Mouse (Mus musculus) hindbrain, embryonic 10.5 days (tissue): ENCODE results near the gene Gpd1. TPM values are rescaled to one million over a fixed set of nuclear protein-coding genes. Genes with fewer than 3 reads are reported as not detected.
"Not testable (repeated sequence)": the region's sequence is repeated elsewhere in the genome, so short reads cannot be mapped to it uniquely, and the experiment has no call there.

Source experiments
- DNase-seq: peaks from one replicate; pipeline ENCODE4 v3.0.0-alpha.2; 2017; ENCODE audit warnings: low spot score
- H3K27ac ChIP-seq: fragments of 300-500 bp; sonication (generic); 2 replicates; pipeline ENCODE4 v1.5.1; 2016; ENCODE audit warnings: mild to moderate bottlenecking, moderate library complexity
- H3K27me3 ChIP-seq: fragments of 300-500 bp; sonication (generic); 2 replicates; pipeline ENCODE4 v1.6.1; 2016; ENCODE audit warnings: mild to moderate bottlenecking; ENCODE audit not compliant: poor library complexity, insufficient read depth, severe bottlenecking
- H3K36me3 ChIP-seq: fragments of 300-500 bp; sonication (generic); 2 replicates; pipeline ENCODE4 v1.6.1; 2016; ENCODE audit warnings: mild to moderate bottlenecking, moderate library complexity
- H3K4me1 ChIP-seq: fragments of 300-500 bp; sonication (generic); replicated peaks from 2 replicates; pipeline ENCODE4 v1.6.1; 2016; ENCODE audit warnings: mild to moderate bottlenecking
- H3K4me3 ChIP-seq: fragments of 300-500 bp; sonication (generic); 2 replicates; pipeline ENCODE4 v1.5.1; 2016; ENCODE audit warnings: mild to moderate bottlenecking, moderate library complexity
- H3K9me3 ChIP-seq: fragments of 300-500 bp; sonication (generic); 2 replicates; pipeline ENCODE4 v1.6.1; 2016; ENCODE audit warnings: mild to moderate bottlenecking, moderate library complexity
- WGBS: fragments of 180-500 bp; shearing (Covaris S2); methylation state at CpG from one replicate; pipeline ENCODE4 v1.1.7; 2016; 5-methylcytosine and 5-hydroxymethylcytosine counted together
- polyA plus RNA-seq: library from polyadenylated mRNA; unstranded; fragments of >200 nt; fragmentation: Nextera tagmentation; extraction: Ambion mirVana; gene quantifications from 2 replicates; pipeline ENCODE4 v1.2.1, GENCODE M21; 2016

Gpd1 gene
- polyA plus RNA-seq, 1 experiment from 2014 or later, result 0.78 TPM

DNA sequence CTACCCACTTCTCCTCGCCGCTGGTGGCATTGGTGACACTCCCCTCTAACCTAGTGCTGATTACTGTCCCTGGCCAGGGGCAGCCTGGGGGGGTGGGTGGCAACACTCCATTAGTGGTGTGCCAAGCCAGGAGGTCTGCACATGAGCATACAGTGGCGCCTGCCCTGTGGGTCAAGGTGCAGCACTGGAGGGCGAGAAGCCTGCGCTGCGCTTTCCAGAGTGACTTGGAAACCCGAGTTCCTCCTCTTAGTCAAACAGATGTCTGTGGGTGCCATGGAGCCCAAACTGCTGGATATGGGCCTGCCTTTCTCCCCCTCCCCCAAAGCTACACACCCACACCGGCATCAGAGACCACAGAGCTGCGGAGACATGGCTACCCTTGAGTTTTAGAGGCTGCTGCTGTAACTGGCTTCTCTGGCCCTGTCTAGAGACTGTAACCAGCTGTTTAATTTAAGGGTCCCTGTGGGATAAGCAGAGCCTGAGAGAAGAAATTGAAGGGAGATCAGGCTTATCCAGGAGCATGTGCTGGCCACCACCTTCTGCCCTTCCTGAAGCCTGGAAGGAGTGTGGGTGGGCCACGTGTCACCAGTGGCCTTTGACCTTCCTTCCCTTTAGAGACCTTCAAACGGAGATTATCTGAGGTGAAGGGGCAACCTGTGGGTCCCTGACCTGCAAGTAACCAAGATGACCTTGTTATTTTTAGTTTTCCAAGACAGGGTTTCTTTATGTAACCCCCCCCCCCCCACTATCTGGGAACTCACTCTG is 1.2 kb upstream of the Gpd1 start:
- H3K9me3 ChIP-seq, result no peaks in the 10 kb centered on the region
- H3K27me3 ChIP-seq, result no peaks in the 10 kb centered on the region
- WGBS, result 68% methylated on average over 11 of the region's 11 CpGs
- H3K27ac ChIP-seq, result peak overlapping the region; percentile 53; the same call in 1 of the 2 replicates
- peaks cover 97% of the 10 kb centered on the region for H3K36me3 ChIP-seq
- DNase-seq, result no peak
- H3K4me1 ChIP-seq, result peaks cover 40% of the 10 kb centered on the region
- H3K4me3 ChIP-seq, result no peak overlapping the region

DNA sequence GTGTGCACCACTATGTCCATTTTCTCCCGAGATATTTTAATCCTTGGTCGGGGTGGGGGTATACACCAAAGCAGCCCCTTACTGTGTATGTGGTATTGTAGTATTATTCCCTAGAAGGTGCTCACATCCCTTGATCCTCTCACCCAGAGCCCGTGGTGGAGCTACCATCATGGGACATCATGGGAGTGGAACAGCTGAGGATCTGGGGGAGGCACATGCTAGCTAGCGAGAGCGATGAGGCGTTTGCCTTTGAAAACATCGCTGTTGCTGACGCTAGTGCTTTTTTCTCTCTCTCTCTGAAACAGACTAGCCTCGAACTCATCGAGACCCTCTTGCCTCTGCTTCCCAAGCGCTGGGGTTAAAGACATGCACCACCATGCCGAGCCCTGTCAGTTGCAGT is 501 bp upstream of the Gpd1 start:
- peaks cover 42% of the 10 kb centered on the region for H3K4me1 ChIP-seq
- H3K27ac ChIP-seq, result no peak overlapping the region
- no peak for DNase-seq
- no peaks in the 10 kb centered on the region for H3K9me3 ChIP-seq
- H3K4me3 ChIP-seq, result no peak overlapping the region
- no peaks in the 10 kb centered on the region for H3K27me3 ChIP-seq
- H3K36me3 ChIP-seq, result peaks cover 97% of the 10 kb centered on the region
- 90% methylated on average over 12 of the region's 12 CpGs for WGBS

- no peak for DNase-seq
- no peak overlapping the region for H3K4me3 ChIP-seq
- 82% methylated on average over 9 of the region's 9 CpGs for WGBS
- peaks cover 96% of the 10 kb centered on the region for H3K36me3 ChIP-seq
- peaks cover 45% of the 10 kb centered on the region for H3K4me1 ChIP-seq
- H3K27me3 ChIP-seq, result no peaks in the 10 kb centered on the region
- H3K27ac ChIP-seq, result no peak overlapping the region
- no peaks in the 10 kb centered on the region for H3K9me3 ChIP-seq
Observed at GRCm38 (mm10) chr15:99718461-99719021, 1.2 kb downstream of the Gpd1 start.

GRCm38 (mm10) chr15:99719865-99720264 is 2.5 kb downstream of the Gpd1 start:
- no peaks in the 10 kb centered on the region for H3K9me3 ChIP-seq
- H3K27ac ChIP-seq, result no peak overlapping the region
- peaks cover 83% of the 10 kb centered on the region for H3K36me3 ChIP-seq
- no peak overlapping the region for H3K4me3 ChIP-seq
- H3K27me3 ChIP-seq, result no peaks in the 10 kb centered on the region
- no peak for DNase-seq
- peaks cover 51% of the 10 kb centered on the region for H3K4me1 ChIP-seq
- 75% methylated on average over 8 of the region's 8 CpGs for WGBS

DNA sequence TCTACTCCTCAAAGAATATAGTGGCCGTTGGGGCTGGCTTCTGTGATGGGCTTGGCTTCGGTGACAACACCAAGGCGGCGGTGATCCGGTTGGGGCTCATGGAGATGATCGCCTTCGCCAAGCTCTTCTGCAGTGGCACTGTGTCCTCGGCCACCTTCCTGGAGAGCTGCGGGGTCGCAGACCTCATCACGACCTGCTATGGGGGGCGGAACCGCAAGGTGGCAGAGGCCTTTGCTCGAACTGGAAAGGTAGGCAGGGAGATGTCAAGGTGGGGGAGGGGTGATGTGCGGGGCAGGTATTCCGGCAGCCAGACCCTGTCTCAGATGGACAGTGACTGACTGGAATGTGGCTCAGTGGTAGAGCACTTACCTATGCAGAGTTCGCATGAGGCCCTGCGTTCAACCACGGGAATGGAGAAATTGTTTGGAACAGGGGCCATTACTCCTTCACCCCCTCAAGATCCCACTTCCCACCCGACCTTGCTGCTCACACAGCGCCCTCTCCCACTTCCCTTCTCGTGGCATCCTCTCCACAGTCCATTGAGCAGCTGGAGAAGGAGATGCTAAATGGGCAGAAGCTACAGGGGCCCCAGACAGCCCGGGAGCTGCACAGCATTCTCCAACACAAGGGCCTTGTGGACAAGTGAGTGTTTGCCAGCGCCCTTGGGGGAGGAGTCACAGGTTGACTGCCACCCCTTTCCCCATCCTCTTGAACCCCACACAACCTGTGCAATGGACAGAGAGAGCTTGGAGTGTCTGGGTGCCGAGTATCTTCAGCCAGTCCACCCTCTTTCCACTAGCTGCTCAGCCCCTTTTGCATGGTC is 4.8 kb downstream of the Gpd1 start:
- H3K36me3 ChIP-seq, result peaks cover 62% of the 10 kb centered on the region
- DNase-seq, result no peak
- no peak overlapping the region for H3K4me3 ChIP-seq
- 78% methylated on average over 25 of the region's 25 CpGs for WGBS
- no peaks in the 10 kb centered on the region for H3K27me3 ChIP-seq
- H3K4me1 ChIP-seq, result peaks cover 60% of the 10 kb centered on the region
- H3K27ac ChIP-seq, result no peak overlapping the region
- no peaks in the 10 kb centered on the region for H3K9me3 ChIP-seq

DNA sequence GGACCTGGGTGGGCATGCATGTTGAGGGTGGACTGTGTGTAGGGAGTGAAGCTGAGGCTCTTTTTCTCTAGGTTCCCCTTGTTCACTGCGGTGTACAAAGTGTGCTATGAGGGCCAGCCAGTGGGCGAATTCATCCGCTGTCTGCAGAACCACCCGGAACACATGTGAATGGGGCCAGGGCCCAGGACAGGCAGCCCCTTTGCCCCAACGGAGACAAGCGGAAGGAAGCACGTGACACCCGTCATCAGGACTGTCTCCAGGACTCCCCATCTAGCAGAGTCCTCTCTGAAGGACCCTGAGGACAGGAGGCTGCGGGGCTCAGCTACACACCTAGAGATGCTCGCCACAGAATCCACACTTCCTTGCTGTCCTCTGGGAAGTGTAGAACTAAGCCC is 5.8 kb downstream of the Gpd1 start:
- Histone ChIP-seq H3K9me3 (no peaks in the 10 kb centered on the region), H3K27ac (peak overlapping the region; percentile 95), H3K27me3 (no peaks in the 10 kb centered on the region), H3K4me3 (peak overlapping the region; percentile 9; the same call in 1 of the 2 replicates), H3K36me3 (peaks cover 60% of the 10 kb centered on the region), H3K4me1 (peaks cover 58% of the 10 kb centered on the region)
- 45% methylated on average over 10 of the region's 10 CpGs for WGBS
- peak; percentile 27 for DNase-seq

GRCm38 (mm10) chr15:99723515-99724291 is 6.4 kb downstream of the Gpd1 start:
- H3K9me3 ChIP-seq, result peaks cover 1% of the 10 kb centered on the region; the same call in 1 of the 2 replicates
- H3K4me3 ChIP-seq, result peak overlapping the region; percentile 98
- no peaks in the 10 kb centered on the region for H3K27me3 ChIP-seq
- peak overlapping the region; percentile 95 for H3K27ac ChIP-seq
- 7% methylated on average over 11 of the region's 11 CpGs for WGBS
- H3K36me3 ChIP-seq, result peaks cover 60% of the 10 kb centered on the region
- peak; percentile 60 for DNase-seq
- H3K4me1 ChIP-seq, result peaks cover 52% of the 10 kb centered on the region

DNA sequence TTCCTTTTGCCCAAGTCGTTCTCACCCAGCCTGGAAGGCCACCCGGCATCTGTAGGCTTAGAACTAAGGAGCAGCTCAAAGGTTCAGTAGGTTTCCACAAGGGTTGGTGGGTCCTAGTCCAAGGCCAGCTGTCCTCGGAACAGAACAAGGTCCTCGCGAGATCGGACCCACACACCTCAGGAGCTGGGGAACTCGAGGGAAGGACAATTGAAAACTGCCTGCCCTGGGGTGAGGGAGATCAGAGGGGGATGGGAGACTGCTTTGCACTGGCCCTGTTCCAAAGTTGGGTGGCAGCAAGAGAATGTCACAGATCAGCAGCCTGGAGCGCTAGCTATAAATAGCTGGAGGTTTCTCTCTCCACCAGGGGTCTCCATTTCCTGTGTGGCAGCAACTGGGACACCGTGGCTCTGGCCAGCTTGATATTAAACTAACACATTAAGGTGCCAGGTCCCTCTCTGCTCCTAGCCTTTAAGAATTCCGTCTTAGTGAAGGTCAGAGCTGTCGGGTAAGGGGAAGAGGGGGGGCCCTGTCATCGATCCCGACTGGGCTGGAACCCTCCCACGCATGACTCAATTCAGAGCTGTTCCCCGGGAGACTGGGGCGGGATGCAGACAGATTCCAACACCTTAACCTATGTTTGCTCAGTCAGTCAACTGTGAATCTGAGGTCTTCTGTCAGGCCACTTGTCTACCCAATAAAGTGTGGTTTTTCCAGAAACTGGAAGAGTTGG is 7.1 kb downstream of the Gpd1 start:
- H3K27ac ChIP-seq, result peak overlapping the region; percentile 95
- peak overlapping the region; percentile 98 for H3K4me3 ChIP-seq
- peak; percentile 64 for DNase-seq
- WGBS, result 10% methylated on average over 16 of the region's 16 CpGs
- H3K4me1 ChIP-seq, result peaks cover 52% of the 10 kb centered on the region
- peaks cover 8% of the 10 kb centered on the region for H3K9me3 ChIP-seq
- H3K36me3 ChIP-seq, result peaks cover 61% of the 10 kb centered on the region
- no peaks in the 10 kb centered on the region for H3K27me3 ChIP-seq

- peak within 1 kb of the TSS; percentile 95 for H3K27ac ChIP-seq
- H3K27me3 ChIP-seq, result no peaks in the 10 kb centered on the region
- H3K4me3 ChIP-seq, result peak within 1 kb of the TSS; percentile 98
- peaks cover 59% of the 10 kb centered on the region for H3K36me3 ChIP-seq
- peaks cover 8% of the 10 kb centered on the region for H3K9me3 ChIP-seq
- WGBS, result under 1% methylated on average over 65 of the region's 68 CpGs
- peaks cover 52% of the 10 kb centered on the region for H3K4me1 ChIP-seq
- DNase-seq, result peak; percentile 96
Observed at GRCm38 (mm10) chr15:99725341-99726155, 8.2 kb downstream of the Gpd1 start, which contains the start of gene Cox14. Cox14 (plus strand) TSS chr15:99725618.

DNA sequence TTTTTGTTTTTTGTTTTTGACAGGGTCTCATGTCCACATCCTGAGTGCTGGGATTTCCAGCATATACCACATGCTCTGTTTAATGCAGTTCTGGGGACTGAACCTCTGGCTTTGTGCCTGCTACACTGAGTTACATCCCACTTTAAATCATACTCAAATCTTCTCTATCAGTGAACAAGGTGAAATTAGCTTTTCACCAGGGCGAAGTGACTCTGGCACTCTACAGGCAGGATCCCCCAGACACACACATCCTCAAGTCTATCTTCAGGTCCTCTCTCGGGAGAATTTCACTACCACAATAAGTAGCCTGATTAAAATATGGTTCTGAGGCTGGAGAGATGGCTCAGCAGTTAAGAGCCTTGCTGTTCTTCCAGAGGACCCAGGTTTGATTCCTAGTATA is 9.2 kb downstream of the Gpd1 start:
- Histone ChIP-seq H3K36me3 (peaks cover 58% of the 10 kb centered on the region), H3K27me3 (no peaks in the 10 kb centered on the region), H3K27ac (no peak overlapping the region), H3K4me3 (peak overlapping the region; percentile 98), H3K9me3 (peaks cover 8% of the 10 kb centered on the region), H3K4me1 (peaks cover 52% of the 10 kb centered on the region)
- WGBS, result 85% methylated on average over 2 of the region's 2 CpGs
- DNase-seq, result no peak

DNA sequence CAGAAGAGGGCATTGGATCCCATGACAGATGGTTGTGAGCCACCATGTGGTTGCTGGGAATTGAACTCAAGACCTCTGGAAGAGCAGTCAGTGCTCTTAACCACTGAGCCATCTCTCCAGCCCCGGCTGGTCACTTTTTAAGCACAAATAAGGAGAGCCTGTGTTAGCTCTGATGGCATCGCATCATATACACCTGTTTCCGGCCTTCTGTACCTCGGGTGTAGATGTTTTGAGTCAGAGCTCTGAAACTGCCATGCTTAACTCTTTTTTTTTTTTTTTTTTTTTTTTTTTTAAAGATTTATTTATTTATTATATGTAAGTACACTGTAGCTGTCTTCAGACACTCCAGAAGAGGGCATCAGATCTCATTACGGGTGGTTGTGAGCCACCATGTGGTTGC is 9.7 kb downstream of the Gpd1 start:
- not testable (repeated sequence) for H3K27ac ChIP-seq, DNase-seq, H3K27me3 ChIP-seq, H3K9me3 ChIP-seq, H3K4me3 ChIP-seq
- peaks cover 47% of the 10 kb centered on the region for H3K4me1 ChIP-seq
- H3K36me3 ChIP-seq, result peaks cover 58% of the 10 kb centered on the region
- WGBS, result 96% methylated on average over 5 of the region's 5 CpGs
